In genomic region chr13:104590097-104590607, GRCm38 (mm10) we compare ENCODE assay signal across 8 mouse cellular contexts.
DNase-seq lines count a peak whose midpoint lies in the region; ATAC-seq lines count a peak whose summit lies in the region.

No protein-coding gene starts in this region.

- no peaks in the 10 kb centered on the region for H3K4me1 ChIP-seq in forebrain, embryonic 13.5 days
- peaks cover 8% of the 10 kb centered on the region for H3K4me1 ChIP-seq in forebrain, embryonic 10.5 days
- no peaks in the 10 kb centered on the region for H3K4me1 ChIP-seq in neural tube, embryonic 11.5 days (ENCODE audit: control insufficient read depth, insufficient read depth, low read length)
- H3K4me1 ChIP-seq in forebrain, embryonic 14.5 days (ENCODE audit: control insufficient read depth, insufficient read depth, low read length), result no peaks in the 10 kb centered on the region; the same call in 1 of the 2 replicates
- H3K4me1 ChIP-seq in lung, embryonic 15.5 days, result peaks cover 7% of the 10 kb centered on the region

- ATAC-seq in forebrain, embryonic 13.5 days, result peak; percentile 77
- no peak for ATAC-seq in neural tube, embryonic 11.5 days (ENCODE audit: insufficient read depth, low FRiP score, low TSS enrichment)
- peak; percentile 79 for ATAC-seq in forebrain, embryonic 14.5 days
- peak; percentile 68; the same call in 1 of the 2 replicates for ATAC-seq in lung, embryonic 15.5 days (ENCODE audit: borderline replicate concordance, extremely low read depth, low FRiP score, low TSS enrichment)
- ATAC-seq in erythroblast, adult 5-6 weeks (replicated peaks; ENCODE audit: low FRiP score, poor library complexity, severe bottlenecking), result no peak

- H3K4me2 ChIP-seq in forebrain, embryonic 13.5 days, result no peak overlapping the region
- no peak overlapping the region for H3K4me2 ChIP-seq in neural tube, embryonic 11.5 days (ENCODE audit: low read depth)
- no peak overlapping the region; the same call in 1 of the 2 replicates for H3K4me2 ChIP-seq in forebrain, embryonic 14.5 days (ENCODE audit: low read length)
- peak overlapping the region; percentile 35 for H3K4me2 ChIP-seq in lung, embryonic 15.5 days

- no peak overlapping the region for H3K9ac ChIP-seq in forebrain, embryonic 13.5 days
- H3K9ac ChIP-seq in neural tube, embryonic 11.5 days (ENCODE audit: low read length), result no peak overlapping the region
- no peak overlapping the region for H3K9ac ChIP-seq in forebrain, embryonic 14.5 days (ENCODE audit: low read length)
- no peak overlapping the region; the same call in 1 of the 2 replicates for H3K9ac ChIP-seq in lung, embryonic 15.5 days

- DNase-seq in forebrain, embryonic 10.5 days (ENCODE audit: extremely low spot score, low spot score), result no peak
- DNase-seq in neural tube, embryonic 11.5 days (ENCODE audit: low spot score), result peak; percentile 20
- DNase-seq in neural tube, embryonic 10.5 days (ENCODE audit: extremely low spot score, low spot score), result no peak
- peak; percentile 48 for DNase-seq in forebrain, embryonic 14.5 days (ENCODE audit: low spot score)
- DNase-seq in urinary bladder, postnatal 25 days (ENCODE audit: low spot score), result no peak

- H3K36me3 ChIP-seq in forebrain, embryonic 13.5 days (ENCODE audit: poor library complexity, severe bottlenecking), result no peaks in the 10 kb centered on the region
- no peaks in the 10 kb centered on the region for H3K36me3 ChIP-seq in forebrain, embryonic 10.5 days (replicated peaks)
- no peaks in the 10 kb centered on the region for H3K36me3 ChIP-seq in neural tube, embryonic 11.5 days (ENCODE audit: control insufficient read depth, insufficient read depth, low read length)
- no peaks in the 10 kb centered on the region for H3K36me3 ChIP-seq in forebrain, embryonic 14.5 days (ENCODE audit: control insufficient read depth, insufficient read depth, low read length)
- no peaks in the 10 kb centered on the region for H3K36me3 ChIP-seq in lung, embryonic 15.5 days

- H3K27me3 ChIP-seq in forebrain, embryonic 13.5 days, result no peaks in the 10 kb centered on the region
- no peaks in the 10 kb centered on the region for H3K27me3 ChIP-seq in forebrain, embryonic 10.5 days (ENCODE audit: poor library complexity, severe bottlenecking)
- no peaks in the 10 kb centered on the region for H3K27me3 ChIP-seq in neural tube, embryonic 11.5 days (ENCODE audit: control insufficient read depth, insufficient read depth, low read length)
- H3K27me3 ChIP-seq in forebrain, embryonic 14.5 days (replicated peaks; ENCODE audit: control insufficient read depth, insufficient read depth, low read length), result no peaks in the 10 kb centered on the region
- H3K27me3 ChIP-seq in lung, embryonic 15.5 days, result no peaks in the 10 kb centered on the region

- no peak overlapping the region for H3K4me3 ChIP-seq in forebrain, embryonic 13.5 days
- H3K4me3 ChIP-seq in forebrain, embryonic 10.5 days, result no peak overlapping the region
- H3K4me3 ChIP-seq in neural tube, embryonic 11.5 days (ENCODE audit: low read depth, low read length), result no peak overlapping the region
- no peak overlapping the region for H3K4me3 ChIP-seq in forebrain, embryonic 14.5 days (ENCODE audit: low read depth, low read length)
- H3K4me3 ChIP-seq in lung, embryonic 15.5 days, result no peak overlapping the region

- H3K27ac ChIP-seq in forebrain, embryonic 13.5 days, result peak overlapping the region; percentile 63; the same call in 1 of the 2 replicates
- no peak overlapping the region for H3K27ac ChIP-seq in forebrain, embryonic 10.5 days
- no peak overlapping the region for H3K27ac ChIP-seq in neural tube, embryonic 11.5 days (ENCODE audit: low read depth, low read length)
- H3K27ac ChIP-seq in forebrain, embryonic 14.5 days (ENCODE audit: low read depth, low read length), result peak overlapping the region; percentile 14; the same call in 1 of the 2 replicates
- peak overlapping the region; percentile 47; the same call in 1 of the 2 replicates for H3K27ac ChIP-seq in lung, embryonic 15.5 days

- WGBS in forebrain, embryonic 13.5 days, result 48% methylated on average over 11 of the region's 11 CpGs
- WGBS in forebrain, embryonic 10.5 days, result 55% methylated on average over 11 of the region's 11 CpGs
- WGBS in neural tube, embryonic 11.5 days, result 51% methylated on average over 11 of the region's 11 CpGs
- WGBS in forebrain, embryonic 14.5 days, result 43% methylated on average over 11 of the region's 11 CpGs
- WGBS in lung, embryonic 15.5 days, result 40% methylated on average over 11 of the region's 11 CpGs

- no peaks in the 10 kb centered on the region for H3K9me3 ChIP-seq in forebrain, embryonic 13.5 days (replicated peaks)
- H3K9me3 ChIP-seq in forebrain, embryonic 10.5 days, result no peaks in the 10 kb centered on the region
- H3K9me3 ChIP-seq in neural tube, embryonic 11.5 days (ENCODE audit: control insufficient read depth, low read length), result no peaks in the 10 kb centered on the region
- no peaks in the 10 kb centered on the region for H3K9me3 ChIP-seq in forebrain, embryonic 14.5 days (replicated peaks; ENCODE audit: control insufficient read depth, low read length)
- H3K9me3 ChIP-seq in lung, embryonic 15.5 days, result no peaks in the 10 kb centered on the region

Comparison
In these comparisons a context has a peak if more than half of its experiments do, and no peak if none do; other contexts are left out.
1. H3K27ac ChIP-seq: peak in forebrain, embryonic 13.5 days (single experiment), forebrain, embryonic 14.5 days (single experiment) and lung, embryonic 15.5 days (single experiment); none in forebrain, embryonic 10.5 days (single experiment) and neural tube, embryonic 11.5 days (single experiment).
2. DNase-seq: peak in neural tube, embryonic 11.5 days (single experiment) and forebrain, embryonic 14.5 days (single experiment); none in forebrain, embryonic 10.5 days (single experiment), neural tube, embryonic 10.5 days (single experiment) and urinary bladder, postnatal 25 days (single experiment).
3. ATAC-seq: peak in forebrain, embryonic 13.5 days (single experiment), forebrain, embryonic 14.5 days (single experiment) and lung, embryonic 15.5 days (single experiment); none in neural tube, embryonic 11.5 days (single experiment) and erythroblast, adult 5-6 weeks (single experiment).